Mouse (Mus musculus): ENCODE data around the gene Sirt7.

GRCm38 (mm10) chr11:120673594-120674122 lies 48.6 kb upstream of the Sirt7 start:
- TF ChIP-seq CHD2 (IDR thresholded peaks at IDR 0.05; ENCODE audit: low read depth, low read length), result no peak
- TF ChIP-seq ZNF384 (IDR thresholded peaks at IDR 0.05; ENCODE audit: low read depth, low read length), result no peak
- TF ChIP-seq MAFK (IDR thresholded peaks at IDR 0.05; ENCODE audit: insufficient read depth, low read depth, low read length), result peak; percentile 13; the same call in 1 of the 2 replicates
